Mouse (Mus musculus): Measurements from ENCODE around the gene Pde4dip. TPM values are rescaled to one million over a fixed set of nuclear protein-coding genes. Genes with fewer than 3 reads are reported as not detected.

The Pde4dip gene
- polyA plus RNA-seq, 1 experiment from 2014 or later, result 23.3 TPM

DNA sequence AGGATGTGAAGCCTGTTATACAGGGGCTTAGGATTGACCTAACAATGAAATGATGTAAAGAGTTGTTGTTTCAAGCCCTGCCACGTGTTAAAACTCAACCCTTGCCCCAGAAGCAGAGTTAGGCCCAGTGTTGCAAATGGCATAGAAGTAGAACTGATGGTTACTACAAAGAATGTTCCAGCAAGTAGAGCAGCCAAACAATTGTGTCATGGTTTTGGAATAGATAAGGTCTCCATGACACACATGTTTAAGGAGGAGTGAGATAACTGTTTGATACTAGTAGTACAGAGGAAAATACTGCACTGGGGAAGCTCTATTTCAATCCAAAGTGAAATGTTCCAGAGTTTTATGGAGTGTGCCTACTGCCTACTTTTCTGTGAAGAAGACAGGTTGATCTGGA is 240.0 kb downstream of the Pde4dip start:
- Histone ChIP-seq H3K36me3 (ENCODE audit: control insufficient read depth, insufficient read depth, low read length) (no peaks in the 10 kb centered on the region), H3K27me3 (ENCODE audit: control insufficient read depth, insufficient read depth, low read length) (no peaks in the 10 kb centered on the region), H3K4me3 (ENCODE audit: low read depth, low read length) (no peak overlapping the region), H3K4me2 (ENCODE audit: low read depth, severe bottlenecking) (no peak overlapping the region), H3K9ac (ENCODE audit: low read length) (no peak overlapping the region), H3K9me3 (ENCODE audit: control insufficient read depth, low read length) (no peaks in the 10 kb centered on the region), H3K4me1 (ENCODE audit: control insufficient read depth, insufficient read depth, low read length) (no peaks in the 10 kb centered on the region), H3K27ac (replicated peaks; ENCODE audit: low read depth, low read length) (no peak overlapping the region)
- DNase-seq (ENCODE audit: low spot score) (no peak), ATAC-seq (ENCODE audit: insufficient number of reproducible peaks, low FRiP score, low TSS enrichment, low read depth) (no peak)
- WGBS, result 34% methylated on average over 1 of the region's 1 CpGs

DNA sequence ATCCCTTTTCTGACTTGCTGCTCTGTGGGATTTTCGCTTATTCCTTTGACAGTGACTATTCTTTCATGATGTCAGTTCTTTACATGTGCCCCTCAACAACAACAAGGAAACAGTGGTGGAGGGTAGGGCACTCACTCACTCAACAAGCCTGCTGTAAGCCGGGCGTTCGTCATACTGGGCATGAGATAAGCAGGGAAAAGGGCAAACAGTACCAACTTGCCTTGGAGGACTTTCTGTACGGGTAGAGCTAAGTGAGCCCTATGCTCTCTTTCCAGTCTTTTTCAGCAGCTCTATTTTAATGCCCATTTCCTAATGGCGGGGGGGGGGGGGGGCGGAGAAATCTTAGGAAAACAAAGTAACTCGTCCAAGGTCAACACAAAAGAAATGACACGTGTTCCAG is 246.5 kb downstream of the Pde4dip start:
- no peak overlapping the region for H3K4me3 ChIP-seq (ENCODE audit: low read depth, low read length)
- ATAC-seq (ENCODE audit: insufficient number of reproducible peaks, low FRiP score, low TSS enrichment, low read depth) (no peak), DNase-seq (ENCODE audit: low spot score) (no peak)
- no peak overlapping the region for H3K4me2 ChIP-seq (ENCODE audit: low read depth, severe bottlenecking)
- 92% methylated on average over 9 of the region's 9 CpGs for WGBS
- H3K4me1 ChIP-seq (ENCODE audit: control insufficient read depth, insufficient read depth, low read length), result no peaks in the 10 kb centered on the region
- no peaks in the 10 kb centered on the region for H3K36me3 ChIP-seq (ENCODE audit: control insufficient read depth, insufficient read depth, low read length)
- H3K27me3 ChIP-seq (ENCODE audit: control insufficient read depth, insufficient read depth, low read length), result no peaks in the 10 kb centered on the region
- H3K27ac ChIP-seq (replicated peaks; ENCODE audit: low read depth, low read length), result no peak overlapping the region
- H3K9me3 ChIP-seq (ENCODE audit: control insufficient read depth, low read length), result no peaks in the 10 kb centered on the region
- H3K9ac ChIP-seq (ENCODE audit: low read length), result no peak overlapping the region

DNA sequence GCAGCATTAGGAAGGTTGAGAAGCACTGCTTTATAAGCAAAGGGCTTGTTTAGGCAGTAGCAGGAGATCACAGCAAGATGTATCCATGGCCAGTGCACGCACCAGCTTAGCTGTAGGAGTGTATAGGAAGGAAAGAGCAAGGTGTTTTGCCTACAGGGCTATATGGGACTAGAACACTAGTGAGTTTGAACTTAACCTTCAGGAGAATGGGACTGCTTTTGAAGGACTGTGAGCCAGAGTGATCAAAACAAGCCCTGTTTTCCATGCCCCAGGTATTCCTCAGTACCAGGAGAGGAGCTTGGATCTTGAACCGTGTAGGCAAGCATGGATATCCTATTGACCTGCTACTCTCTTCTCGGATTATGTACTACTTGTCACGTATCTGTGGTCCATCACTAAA is 247.1 kb downstream of the Pde4dip start:
- DNase-seq (ENCODE audit: low spot score) (no peak), ATAC-seq (ENCODE audit: insufficient number of reproducible peaks, low FRiP score, low TSS enrichment, low read depth) (no peak)
- Histone ChIP-seq H3K27me3 (ENCODE audit: control insufficient read depth, insufficient read depth, low read length) (no peaks in the 10 kb centered on the region), H3K4me1 (ENCODE audit: control insufficient read depth, insufficient read depth, low read length) (no peaks in the 10 kb centered on the region), H3K27ac (replicated peaks; ENCODE audit: low read depth, low read length) (no peak overlapping the region), H3K4me3 (ENCODE audit: low read depth, low read length) (no peak overlapping the region), H3K4me2 (ENCODE audit: low read depth, severe bottlenecking) (no peak overlapping the region), H3K9me3 (ENCODE audit: control insufficient read depth, low read length) (no peaks in the 10 kb centered on the region), H3K36me3 (ENCODE audit: control insufficient read depth, insufficient read depth, low read length) (no peaks in the 10 kb centered on the region), H3K9ac (ENCODE audit: low read length) (no peak overlapping the region)
- 91% methylated on average over 4 of the region's 4 CpGs for WGBS

Small RNAs within 50 kb of the gene (microRNA-seq; reads per million reads assigned to microRNA genes)
- gene Mir7225, result not detected

Other genes starting within 250 kb of the Pde4dip start
- gene Prkab2, start 230.5 kb downstream of the Pde4dip start, polyA plus RNA-seq (2014; fragmentation: Nextera tagmentation; extraction: Ambion mirVana), result 4.3 and 5.4 TPM in 2 replicates
- gene Gm17651, start 214.0 kb downstream of the Pde4dip start, polyA plus RNA-seq (2014; fragmentation: Nextera tagmentation; extraction: Ambion mirVana), result not detected in 2 replicates
- gene Sec22b, start 12.5 kb upstream of the Pde4dip start, polyA plus RNA-seq (2014; fragmentation: Nextera tagmentation; extraction: Ambion mirVana), result 153 TPM in 2 replicates
- gene Notch2, start 124.8 kb upstream of the Pde4dip start, polyA plus RNA-seq (2014; fragmentation: Nextera tagmentation; extraction: Ambion mirVana), result 33.4 and 35.1 TPM in 2 replicates